Mouse (Mus musculus) kidney, postnatal 14 days (tissue): ENCODE data around the gene Otogl.

ENCODE experiments used
- DNase-seq: peaks from one replicate; pipeline ENCODE4 v3.0.0; 2022; ENCODE audit warnings: mixed read lengths

The Otogl gene

DNA sequence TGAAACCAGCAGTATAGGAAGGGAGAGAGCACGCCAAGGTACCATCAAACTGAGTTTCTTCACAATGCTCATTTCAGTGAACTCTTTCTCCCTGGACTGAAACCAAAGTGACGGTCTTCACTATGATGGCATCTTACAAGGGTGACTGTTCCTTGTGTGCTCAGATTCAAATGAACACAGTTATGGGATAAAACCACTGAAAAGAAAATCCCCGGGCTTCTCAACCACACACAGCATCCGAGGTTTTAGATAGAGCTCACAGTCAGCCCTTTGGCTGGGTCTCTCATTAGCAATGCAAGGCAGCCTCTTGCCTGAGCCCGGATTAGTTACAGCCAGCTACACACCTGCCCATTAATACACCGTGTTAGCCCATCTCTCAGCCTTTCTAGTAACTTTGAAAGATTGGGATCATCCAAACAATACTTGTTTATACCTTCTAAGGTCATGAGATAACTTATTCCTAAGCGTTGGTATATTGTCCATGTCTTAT lies at the start of gene Otogl:
TSS of gene Otogl (minus strand) at position 51 of the 490 bp plus-strand sequence.
- no peak for DNase-seq

DNA sequence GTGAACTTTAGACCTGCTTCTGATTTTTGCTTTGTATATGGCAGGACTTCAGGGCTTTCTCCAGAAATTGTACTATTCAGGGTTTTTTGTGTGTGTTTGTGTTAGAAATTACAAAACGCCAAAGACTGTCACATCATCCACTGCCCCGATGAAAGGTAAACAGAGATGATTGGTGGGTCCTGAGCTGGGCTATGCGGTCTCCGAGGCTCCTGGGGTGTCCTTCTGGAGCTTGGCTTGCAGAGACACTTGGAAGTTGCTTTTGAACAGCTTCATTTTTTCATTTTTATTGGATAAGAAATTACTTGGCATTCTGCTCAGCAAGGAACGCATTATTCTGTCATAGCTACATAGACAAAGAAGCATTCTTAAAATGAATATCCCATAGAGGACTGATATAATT lies 44.7 kb upstream of the Otogl start:
- no peak for DNase-seq

DNA sequence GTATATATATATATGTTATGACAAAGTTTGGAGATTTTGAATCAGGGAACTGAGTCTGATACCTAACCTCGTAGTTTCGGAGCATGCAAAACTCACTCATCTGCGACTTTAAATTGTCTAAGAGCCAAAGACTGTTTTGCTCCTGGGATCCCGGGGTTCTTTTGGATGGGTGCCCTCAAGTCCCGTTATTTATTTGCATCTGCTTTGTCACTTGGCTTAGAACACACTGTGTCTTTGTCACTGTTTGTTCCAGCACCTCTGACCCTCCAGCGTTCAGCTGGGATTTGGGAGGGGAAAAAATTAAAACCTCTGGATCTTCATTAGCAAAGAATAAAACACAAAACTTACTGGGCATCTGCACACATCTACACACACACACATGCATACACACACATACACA lies 42.5 kb upstream of the Otogl start:
- DNase-seq = peak; percentile 76

DNA sequence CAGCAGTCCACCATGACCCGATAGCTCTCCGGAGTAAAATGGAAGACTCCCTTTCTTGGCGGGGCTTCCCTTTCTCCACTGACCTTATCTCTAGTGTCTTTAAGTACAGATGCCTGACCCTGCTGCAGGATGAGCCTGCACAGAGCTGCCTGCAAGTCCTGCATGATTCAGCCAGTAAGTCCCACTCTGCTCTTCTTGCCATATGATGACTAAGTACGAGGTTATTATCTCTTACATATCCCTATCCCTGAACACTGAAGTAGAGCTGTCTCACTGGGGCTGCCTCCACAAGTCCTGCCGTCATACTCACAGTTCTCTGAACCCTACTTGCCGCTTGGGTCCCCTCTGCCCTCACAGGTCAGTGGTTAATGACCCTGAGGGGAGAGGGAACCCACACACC lies 39.7 kb upstream of the Otogl start:
- no peak for DNase-seq

DNA sequence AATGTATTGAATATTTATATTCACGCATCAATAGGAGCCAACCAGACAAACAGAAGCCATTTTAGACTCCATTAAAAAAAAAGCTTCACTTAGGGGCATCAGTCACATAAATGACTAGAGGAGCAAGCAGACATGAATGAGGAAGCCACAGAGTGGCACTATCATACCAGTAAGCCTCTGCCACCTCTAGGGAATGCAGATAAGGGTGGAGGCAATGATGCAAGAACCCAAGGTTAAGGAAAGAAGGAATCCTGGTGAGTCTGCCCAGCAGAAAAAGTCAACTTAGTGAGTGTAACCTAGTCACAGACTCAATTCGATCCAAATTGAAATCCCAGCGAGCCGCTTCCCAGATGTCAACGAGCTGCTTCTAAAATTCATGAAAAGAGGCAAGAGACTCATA lies 38.0 kb upstream of the Otogl start:
- DNase-seq = no peak

DNA sequence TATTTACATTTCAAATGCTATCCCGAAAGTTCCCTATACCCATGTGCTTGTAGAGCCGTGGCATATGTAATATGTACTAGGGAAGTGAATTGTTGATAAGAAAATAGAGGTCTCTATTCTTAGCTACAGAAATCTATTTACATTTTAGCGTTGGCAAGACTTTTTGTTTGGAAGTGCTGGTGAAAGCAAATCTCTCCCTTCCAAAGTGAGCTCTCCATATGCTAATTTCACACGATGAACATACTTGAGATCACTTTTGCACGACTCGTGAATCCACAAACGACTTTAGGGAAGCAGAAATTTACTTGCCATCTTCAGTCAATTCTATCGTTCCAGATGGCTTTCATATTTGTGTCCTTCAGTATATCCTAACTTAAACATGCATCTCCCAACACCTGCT lies 36.7 kb upstream of the Otogl start:
- no peak for DNase-seq

DNA sequence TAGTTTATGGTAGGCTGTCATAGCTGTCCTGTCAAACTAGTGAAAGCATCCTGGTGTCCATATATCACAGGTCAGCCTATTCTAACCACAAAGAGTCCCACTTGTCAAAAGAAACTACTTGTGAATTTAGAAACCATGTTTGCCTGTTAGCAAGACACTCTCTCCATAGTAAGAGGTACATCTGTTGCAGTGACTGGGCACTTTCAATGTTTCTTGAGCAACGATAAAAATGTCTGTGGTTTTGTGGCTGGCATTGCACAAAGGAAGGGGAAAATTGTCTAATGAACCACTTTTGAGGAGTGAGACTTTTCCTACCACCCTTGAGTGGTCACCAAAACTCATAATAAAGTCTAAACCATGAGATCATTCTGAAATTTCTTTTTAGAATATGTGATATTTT lies 36.1 kb upstream of the Otogl start:
- DNase-seq = no peak

DNA sequence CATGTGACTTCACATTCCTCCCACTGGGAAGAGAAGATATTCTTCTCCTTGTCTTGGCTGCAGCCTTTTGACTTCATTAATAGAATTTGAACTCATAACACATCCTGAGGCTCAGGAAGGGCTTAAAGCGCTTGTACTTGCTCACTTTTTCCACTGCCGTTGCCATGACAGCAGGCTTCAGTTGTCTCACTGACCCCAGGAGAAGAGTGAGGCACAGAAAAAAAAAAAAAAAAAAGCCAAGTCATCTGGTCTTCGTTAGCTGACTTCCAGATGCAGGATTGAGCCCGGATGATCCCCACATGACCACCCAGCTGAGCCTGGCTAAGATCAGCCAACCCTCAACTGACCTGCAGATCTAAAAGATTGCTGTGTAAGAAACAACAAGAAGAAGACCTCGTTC lies 34.4 kb upstream of the Otogl start:
- DNase-seq = no peak

DNA sequence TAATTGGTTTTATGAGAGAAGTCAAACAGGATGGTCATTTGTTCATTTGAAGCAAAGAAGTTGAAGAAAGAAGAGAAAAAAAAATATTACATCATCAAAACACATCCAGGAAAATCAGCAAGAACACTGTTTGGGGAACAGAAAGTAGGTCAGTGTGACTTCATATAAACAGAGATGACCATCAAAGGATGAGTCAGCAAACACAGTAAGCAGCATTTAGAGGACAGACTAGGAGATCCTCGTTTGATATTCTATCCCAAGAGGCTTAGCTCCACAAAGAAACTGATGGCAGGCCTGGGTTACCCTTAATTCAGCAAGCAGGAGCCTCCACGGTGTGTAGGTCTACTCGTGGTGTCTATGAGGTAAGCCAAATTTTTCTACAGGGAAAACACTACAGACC lies 31.9 kb upstream of the Otogl start:
- DNase-seq = no peak

DNA sequence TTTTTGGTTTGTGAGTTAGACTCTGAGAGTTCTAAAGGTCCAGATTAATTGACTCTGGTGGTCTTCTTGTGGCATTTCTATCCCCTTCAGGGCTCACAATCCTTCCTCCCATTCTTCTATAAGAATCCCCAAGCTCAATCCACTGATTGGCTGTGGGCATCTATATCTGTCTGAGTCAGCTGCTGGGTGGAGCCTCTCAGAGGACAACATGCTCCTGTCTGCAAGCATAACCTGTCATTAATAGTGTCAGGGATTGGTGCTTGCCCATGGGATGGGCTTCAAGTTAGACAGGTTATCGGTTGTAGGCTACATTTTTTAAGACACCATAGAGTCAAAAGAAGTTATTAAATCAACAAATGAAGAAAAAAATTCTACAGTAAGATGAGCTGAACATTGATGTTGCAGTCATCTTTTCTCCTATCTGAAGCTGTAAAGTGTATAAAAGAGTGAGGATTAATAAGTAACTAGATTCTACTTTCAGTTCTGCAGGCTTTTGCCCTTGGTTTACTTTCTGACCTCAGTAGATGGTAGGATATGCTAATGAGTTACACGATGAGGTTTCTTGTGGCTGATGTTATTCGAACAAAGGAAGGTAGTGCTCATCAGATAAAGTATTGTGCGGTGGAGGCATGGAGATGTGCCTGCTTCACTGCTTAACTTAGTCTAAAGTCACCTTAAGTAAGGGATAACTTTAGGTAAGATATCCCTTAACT lies 29.4 kb upstream of the Otogl start:
- DNase-seq = peak; percentile 7

DNA sequence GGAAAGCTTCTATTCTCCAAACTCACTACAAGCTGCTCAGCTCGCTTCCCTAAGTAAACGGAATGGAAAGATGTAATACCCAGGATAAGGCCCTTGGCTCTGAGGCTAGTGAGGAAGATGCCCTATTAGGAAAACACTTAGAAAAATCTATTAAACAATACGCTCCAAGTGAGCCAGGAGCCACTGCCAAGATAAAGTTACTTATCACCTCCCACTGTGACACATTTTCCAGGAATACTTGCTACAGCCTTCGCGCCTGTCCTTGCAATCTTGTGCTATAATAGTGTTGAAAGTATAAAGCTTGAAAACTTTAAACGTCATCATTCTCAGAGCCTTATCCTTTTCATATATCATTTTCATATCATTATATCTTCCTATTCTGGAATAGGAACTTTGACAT lies 28.4 kb upstream of the Otogl start:
- DNase-seq = no peak

DNA sequence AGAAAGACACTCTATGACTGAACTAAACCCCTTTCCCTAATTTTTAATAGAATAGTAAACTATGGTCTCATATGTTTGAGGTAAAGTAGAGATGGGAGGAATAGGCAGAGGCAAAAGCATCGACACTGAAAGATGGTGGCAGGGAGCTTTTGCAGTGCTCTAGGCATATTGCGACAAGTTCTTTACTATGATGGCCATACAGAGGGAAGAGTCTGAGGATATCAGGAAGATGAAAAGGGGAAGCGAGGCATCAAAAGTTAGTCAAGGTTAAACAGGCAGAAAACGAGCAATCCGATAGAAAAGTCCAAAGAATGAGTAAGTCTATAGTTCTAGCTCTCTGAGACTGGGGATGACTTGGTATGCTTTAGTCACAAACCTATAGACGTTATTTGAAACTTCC lies 27.9 kb upstream of the Otogl start:
- DNase-seq = no peak

DNA sequence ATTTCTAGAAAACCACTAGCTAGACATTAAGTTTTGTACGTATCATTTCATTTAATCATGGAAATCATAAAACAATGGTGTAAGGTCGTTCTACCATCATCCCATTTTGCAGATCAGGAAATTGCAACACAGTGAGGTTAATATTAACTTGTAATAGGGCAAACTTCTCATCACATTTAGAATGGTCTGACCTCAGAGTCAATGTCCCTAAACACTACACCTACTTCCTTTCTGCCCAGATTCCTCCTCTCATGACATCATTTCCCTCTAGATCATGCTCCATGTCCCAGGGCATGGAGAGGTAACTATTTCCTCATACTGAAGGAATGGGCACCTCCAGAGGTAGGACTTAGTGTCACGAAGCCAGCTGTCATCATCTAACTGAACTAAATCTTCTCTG lies 22.1 kb upstream of the Otogl start:
- no peak for DNase-seq

DNA sequence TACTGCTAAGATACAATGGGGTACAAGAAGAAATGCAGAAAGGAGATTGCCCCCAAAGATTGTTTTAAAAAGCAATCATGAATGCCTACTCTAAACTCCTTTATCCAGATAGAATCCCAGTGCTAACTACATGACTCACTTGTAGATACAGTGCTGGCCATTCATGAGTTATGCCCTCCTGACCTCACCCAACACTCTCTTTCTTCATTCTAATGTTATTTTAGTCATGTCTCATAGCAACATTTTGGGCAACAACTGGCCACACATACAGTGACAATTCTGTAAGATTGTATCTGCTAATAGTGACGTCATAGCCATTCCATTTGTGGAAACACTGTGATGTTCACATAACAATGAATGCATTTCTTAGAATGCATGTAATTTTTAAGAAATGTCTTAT lies 21.6 kb upstream of the Otogl start:
- no peak for DNase-seq

DNA sequence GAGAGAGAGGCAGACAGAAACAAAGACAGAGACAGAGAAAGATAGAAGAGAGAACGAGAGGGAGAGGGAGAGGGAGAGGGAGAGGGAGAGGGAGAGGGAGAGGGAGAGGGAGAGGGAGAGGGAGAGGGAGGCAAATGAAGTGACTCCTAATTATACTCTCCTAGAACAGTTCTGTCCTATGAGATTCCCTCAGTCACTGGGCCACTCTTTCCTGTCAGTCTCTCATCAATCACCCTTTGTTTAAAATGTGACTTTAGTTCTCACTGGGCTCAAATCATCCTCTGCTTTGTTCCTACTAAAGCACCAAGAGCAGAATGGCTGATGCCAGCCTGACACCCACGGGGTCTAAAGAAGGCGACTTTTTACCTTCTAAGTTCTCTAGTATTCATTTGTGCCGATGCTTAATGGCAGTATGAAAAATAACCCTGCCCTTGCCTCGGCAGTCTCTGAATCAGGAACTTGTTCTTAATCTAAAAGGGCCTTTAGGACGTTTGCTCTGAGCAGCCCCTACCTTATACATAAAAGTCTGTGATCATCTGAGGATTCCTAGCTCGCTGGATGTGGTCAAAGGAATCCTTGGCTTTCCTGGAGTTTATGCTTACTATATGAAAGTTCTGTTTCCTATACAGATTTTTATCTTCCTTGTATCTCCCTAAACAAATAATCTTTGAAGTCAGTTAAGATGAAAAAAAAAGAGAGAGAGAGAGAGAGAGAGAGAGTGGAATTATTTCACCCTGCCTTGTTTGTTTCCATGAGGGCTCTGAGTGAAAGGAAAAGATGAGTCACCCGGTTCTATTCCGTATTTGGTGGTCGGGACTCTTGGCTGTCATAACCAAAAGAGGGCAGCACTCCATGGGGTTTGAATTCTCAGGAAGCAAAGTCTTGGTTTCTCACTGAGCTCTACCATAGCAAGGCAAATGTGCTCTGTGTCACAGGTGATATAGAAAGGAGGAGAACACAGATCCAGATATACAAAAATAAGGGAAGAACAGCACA lies 20.2 kb upstream of the Otogl start:
- peak; percentile 79 for DNase-seq

DNA sequence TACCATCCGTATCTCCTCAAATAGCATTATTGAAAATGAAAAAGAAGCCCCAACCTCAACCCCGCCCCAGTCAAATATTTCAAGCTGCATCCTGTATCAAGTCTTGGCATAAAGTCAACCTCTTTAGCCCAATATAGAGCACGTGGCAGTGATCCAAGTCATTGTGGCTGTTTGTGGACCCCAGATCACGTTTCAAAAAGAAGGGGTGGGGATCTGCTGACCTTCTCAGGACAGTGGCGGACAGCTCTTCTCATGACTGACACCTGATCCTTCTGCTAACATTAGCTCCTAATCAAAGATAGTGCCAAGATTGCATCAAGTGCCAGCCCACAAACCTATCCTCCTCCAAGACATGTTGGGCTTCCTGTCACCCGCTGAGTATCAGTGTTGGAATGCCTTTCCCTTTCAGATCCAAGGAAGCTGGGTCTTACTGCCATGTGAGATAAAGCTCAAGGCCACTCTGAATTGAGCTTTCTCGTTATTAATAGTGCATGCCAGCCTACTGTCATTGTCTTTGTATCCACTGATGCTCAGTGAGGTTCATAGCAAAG lies 18.6 kb upstream of the Otogl start:
- peak; percentile 69 for DNase-seq

DNA sequence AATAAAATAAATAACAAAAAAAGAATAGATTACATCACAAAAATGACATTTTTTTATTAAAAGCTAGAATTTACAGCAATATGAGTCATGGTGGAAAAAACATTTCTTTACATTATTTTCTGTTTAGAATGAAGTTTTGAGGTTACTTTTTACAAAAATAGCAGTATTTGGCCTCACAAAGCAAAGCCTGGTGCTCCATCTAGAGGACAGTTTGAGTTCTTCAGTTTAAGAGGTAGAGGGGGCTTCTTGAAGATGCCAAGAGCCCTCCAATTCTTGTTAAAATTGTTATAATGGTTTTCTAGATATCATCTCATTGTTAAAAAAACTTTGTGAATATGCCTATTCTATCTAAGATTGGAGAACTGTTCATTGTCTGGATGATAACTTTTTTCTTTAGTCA lies 13.4 kb upstream of the Otogl start:
- no peak for DNase-seq

DNA sequence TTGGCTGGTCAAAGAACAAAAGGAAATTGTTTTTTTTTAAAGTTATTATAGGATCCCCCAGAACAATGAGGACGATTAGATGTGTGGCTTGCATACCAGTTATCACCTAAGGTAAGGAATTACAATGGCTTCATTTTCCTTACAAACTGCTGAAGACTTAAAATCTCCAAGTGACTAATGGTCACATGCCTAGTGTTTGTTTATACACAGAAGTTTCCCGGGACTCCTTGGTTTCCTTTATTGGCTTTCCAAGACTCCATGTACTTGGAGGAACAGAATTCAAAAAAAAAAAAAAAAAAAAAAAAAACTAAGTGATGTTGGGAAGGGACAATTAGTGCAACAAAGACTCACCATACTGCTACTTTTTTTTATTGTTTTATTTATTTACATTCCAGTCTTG lies 11.9 kb upstream of the Otogl start:
- no peak for DNase-seq

DNA sequence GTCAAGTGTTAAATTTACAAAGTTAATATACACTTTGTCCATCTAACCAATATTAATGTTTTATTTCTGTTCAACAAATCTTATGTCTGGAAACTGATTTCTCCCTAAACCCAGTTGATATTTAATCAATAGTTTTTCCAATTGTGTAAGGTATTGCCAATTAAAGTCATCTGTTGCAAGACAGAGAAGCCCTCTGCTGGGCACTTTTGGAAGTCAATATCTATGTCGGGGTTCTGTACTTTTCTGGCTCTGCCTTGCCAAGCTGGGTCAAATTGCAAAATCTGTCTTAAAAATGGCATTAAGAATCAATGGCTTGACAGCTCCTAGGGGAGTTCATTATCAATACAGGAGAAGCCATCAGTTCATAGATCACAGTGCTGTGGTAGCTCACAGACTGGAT lies 10.8 kb upstream of the Otogl start:
- DNase-seq = peak; percentile 13

DNA sequence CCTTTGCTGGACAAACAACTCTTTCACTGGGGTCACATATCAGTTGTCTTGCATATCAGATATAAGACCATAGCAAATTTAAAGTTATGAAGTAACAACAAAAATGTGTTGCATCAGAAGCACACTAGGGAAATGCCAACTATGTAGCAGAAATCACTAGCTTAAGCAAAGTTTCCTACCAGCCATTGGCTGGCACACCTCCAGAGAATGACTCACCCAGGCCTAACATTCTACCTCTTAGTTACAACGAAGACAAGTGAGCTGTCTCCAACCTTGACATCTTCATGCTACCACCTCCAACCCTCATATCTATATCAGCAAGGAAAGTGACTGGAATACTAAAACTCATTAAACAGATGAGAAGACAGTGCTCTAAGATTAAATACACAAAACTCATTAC lies 9.6 kb upstream of the Otogl start:
- DNase-seq = peak; percentile 19

DNA sequence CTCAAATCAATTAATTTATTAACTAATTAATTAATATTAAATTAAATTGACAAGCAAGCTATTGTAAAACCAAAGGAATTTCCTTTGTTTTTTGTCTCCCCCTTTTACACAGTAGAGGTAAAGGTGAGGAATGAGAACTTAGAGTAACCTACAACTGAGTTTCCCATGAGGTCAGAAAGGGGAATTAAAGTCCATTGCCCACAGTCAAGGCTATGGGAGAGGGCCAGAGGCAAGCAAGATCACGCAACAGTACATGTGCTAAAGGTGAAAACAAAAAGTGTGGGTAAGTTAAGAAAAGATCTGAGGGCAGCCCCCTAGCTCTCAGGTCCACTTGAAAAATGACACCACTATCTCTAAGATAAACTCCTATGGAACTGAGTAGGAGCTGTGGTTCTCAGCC lies 9.2 kb upstream of the Otogl start:
- no peak for DNase-seq

DNA sequence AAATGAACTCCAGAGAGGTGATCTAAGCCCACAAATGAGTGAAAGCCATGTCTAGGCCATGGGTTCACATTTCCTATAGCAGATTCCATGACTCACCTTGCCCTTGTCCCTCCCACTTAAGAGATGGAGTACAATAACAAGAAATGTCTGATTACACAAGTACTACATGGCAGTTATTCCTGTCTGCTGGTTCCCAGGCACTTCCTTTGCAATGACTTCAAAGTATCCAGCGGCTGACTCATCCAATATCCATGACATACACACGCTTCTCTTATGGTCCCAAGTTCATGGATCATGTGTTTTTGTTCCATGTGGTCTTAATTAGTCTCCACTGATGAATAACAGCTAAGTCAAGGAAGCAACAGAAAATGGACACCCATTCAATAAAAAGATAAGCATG lies 1.1 kb upstream of the Otogl start:
- DNase-seq = no peak

DNA sequence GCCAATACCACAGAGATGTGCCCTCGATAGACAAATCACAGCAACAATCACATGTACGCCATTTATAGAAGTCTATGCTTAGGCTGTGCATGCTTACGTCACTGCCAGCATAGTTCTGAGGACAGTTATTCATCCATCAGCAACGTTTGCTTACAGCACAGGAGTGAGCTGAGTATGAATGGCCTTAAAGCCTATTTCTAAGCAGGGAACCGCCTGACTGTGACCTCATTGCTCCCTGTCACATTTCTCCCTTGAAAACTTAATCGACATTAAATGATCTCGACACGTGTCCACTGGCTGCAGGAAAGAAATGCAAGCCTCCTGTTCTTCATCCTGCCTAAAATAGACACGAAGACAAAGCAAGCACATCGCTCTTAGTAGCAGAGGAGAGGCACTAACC lies 5.5 kb downstream of the Otogl start:
- no peak for DNase-seq
